ENCODE assay signal across 23 mouse cellular contexts in the genomic region with DNA sequence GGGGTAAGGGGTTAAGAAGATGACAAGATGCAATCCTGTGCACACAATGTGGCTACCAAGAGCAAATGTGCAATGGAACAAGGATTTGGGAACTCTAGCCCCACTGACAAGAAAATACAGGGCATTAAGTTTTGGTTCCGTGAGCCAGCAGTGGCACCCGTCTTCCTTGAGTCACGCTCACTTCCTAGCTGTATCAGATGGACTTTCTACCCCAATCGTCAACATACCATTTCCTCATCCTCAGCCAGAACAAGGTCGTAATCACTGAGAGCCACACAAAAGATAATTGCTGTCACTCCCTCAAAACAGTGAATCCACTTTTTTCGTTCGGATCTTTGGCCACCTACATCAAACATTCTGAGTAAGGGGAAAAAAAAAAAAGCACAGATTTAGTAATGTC. TPM values are rescaled to one million over a fixed set of nuclear protein-coding genes. Genes with fewer than 3 reads are reported as not detected.
"Had no signal": no experiment of that assay in that cellular context is flagged by ENCODE, and none has a peak within 500 bp of the region (broad histone marks: within the 10 kb centered on the region; RNA-seq: fewer than 3 reads in every experiment).

No protein-coding gene starts in this region.

- H3K4me1 ChIP-seq: limb, embryonic 10.5 days; limb, embryonic 13.5 days; midbrain, embryonic 12.5 days had no signal

- ATAC-seq: liver, postnatal 0 days; lung, postnatal 0 days; midbrain, embryonic 16.5 days had no signal

- H3K27me3 ChIP-seq: limb, embryonic 13.5 days; midbrain, embryonic 12.5 days had no signal

- H3K4me3 ChIP-seq: layer of hippocampus, adult 2 months; limb, embryonic 10.5 days; limb, embryonic 13.5 days; midbrain, embryonic 12.5 days had no signal

- H3K4me2 ChIP-seq: limb, embryonic 13.5 days; lung, embryonic 14.5 days; midbrain, embryonic 12.5 days had no signal

- H3K27ac ChIP-seq: layer of hippocampus, adult 2 months; limb, embryonic 10.5 days; limb, embryonic 13.5 days; liver, embryonic 14.5 days; midbrain, embryonic 12.5 days; stomach, postnatal 0 days had no signal

- H3K9me3 ChIP-seq: limb, embryonic 10.5 days; limb, embryonic 13.5 days; midbrain, embryonic 12.5 days had no signal

- DNase-seq: kidney, adult 11 months; kidney, adult 9 months; kidney, postnatal 14 days; kidney, postnatal 4 days; layer of hippocampus, adult 9-11 months; liver; liver, postnatal 0 days; lung, embryonic 14.5 days; lung, postnatal 4 days; thymus, adult 2 months; thymus, postnatal 14 days; thymus, postnatal 4 days had no signal

- H3K9ac ChIP-seq: limb, embryonic 13.5 days; liver, embryonic 14.5 days; liver, postnatal 0 days; lung, embryonic 14.5 days; midbrain, embryonic 12.5 days had no signal

RNA-seq across cellular contexts. Expression of a gene that starts 19.7 kb away (rescaled TPM):
- total RNA-seq: layer of hippocampus, adult 2 months; layer of hippocampus, postnatal 25 days; left cerebral cortex, postnatal 25 days had no signal

RNA-seq across cellular contexts. Expression of a gene that starts 42.4 kb away (rescaled TPM):
- total RNA-seq: megakaryocyte progenitor cell, adult 5-6 weeks had no signal
- polyA plus RNA-seq: liver, postnatal 0 days; lung, postnatal 0 days; thymus, adult 2 months had no signal
